Mouse (Mus musculus) midbrain, embryonic 15.5 days (tissue): ENCODE measurements at regions not wholly inside any gene's neighbourhood (a gene's known extent, or its start where the extent isn't known, plus 50 kb on each side); places are given as distances from the start of the nearest gene placed in this dataset.

Source experiments
- ATAC-seq: fragments of 200-750 bp; cut with Nextera tagmentation; replicated peaks from 2 replicates; pipeline ENCODE4 v1.8.0; 2017; ENCODE audit warnings: moderate TSS enrichment
- H3K27ac ChIP-seq: fragments of 300-500 bp; sonication (generic); 2 replicates; pipeline ENCODE4 v1.5.1; 2015; ENCODE audit warnings: mild to moderate bottlenecking, inconsistent platforms
- H3K27me3 ChIP-seq: fragments of 300-500 bp; sonication (generic); replicated peaks from 2 replicates; pipeline ENCODE4 v1.6.1; 2015; ENCODE audit warnings: inconsistent platforms
- H3K36me3 ChIP-seq: fragments of 300-500 bp; sonication (generic); replicated peaks from 2 replicates; pipeline ENCODE4 v1.6.1; 2015; ENCODE audit warnings: inconsistent platforms
- H3K4me1 ChIP-seq: fragments of 300-500 bp; sonication (generic); 2 replicates; pipeline ENCODE4 v1.6.1; 2015; ENCODE audit warnings: inconsistent platforms
- H3K4me2 ChIP-seq: fragments of 300-500 bp; sonication (generic); 2 replicates; pipeline ENCODE4 v1.6.1; 2015; ENCODE audit warnings: inconsistent platforms, mild to moderate bottlenecking, moderate library complexity
- H3K4me3 ChIP-seq: fragments of 300-500 bp; sonication (generic); 2 replicates; pipeline ENCODE4 v1.5.1; 2015; ENCODE audit warnings: mild to moderate bottlenecking, inconsistent platforms
- H3K9ac ChIP-seq: fragments of 300-500 bp; sonication (generic); 2 replicates; pipeline ENCODE4 v1.6.1; 2015; ENCODE audit warnings: mild to moderate bottlenecking, inconsistent platforms
- H3K9me3 ChIP-seq: fragments of 300-500 bp; sonication (generic); 2 replicates; pipeline ENCODE4 v1.6.1; 2016; ENCODE audit warnings: inconsistent platforms
- WGBS: fragments of 180-500 bp; shearing (Covaris S2); methylation state at CpG from one replicate; pipeline ENCODE4 v1.1.7; 2015; ENCODE audit warnings: mixed read lengths; 5-methylcytosine and 5-hydroxymethylcytosine counted together

GRCm38 (mm10) chr15:69923833-69924232 is 3423.1 kb upstream of the Lrrc6 start:
- Histone ChIP-seq H3K9ac (no peak overlapping the region), H3K27me3 (no peaks in the 10 kb centered on the region), H3K36me3 (no peaks in the 10 kb centered on the region), H3K4me2 (no peak overlapping the region), H3K27ac (no peak overlapping the region), H3K4me3 (no peak overlapping the region), H3K4me1 (no peaks in the 10 kb centered on the region), H3K9me3 (no peaks in the 10 kb centered on the region)
- ATAC-seq: 0 out of 2 replicates have a peak, but pooled peaks have one; percentile 52
- 39% methylated on average over 4 of the region's 4 CpGs for WGBS

- ATAC-seq: no peak
- no peaks in the 10 kb centered on the region for H3K9me3 ChIP-seq
- no peaks in the 10 kb centered on the region for H3K36me3 ChIP-seq
- H3K27me3 ChIP-seq: no peaks in the 10 kb centered on the region
- H3K9ac ChIP-seq: no peak overlapping the region
- 35% methylated on average over 2 of the region's 2 CpGs for whole genome bisulfite sequencing
- H3K4me1 ChIP-seq: no peaks in the 10 kb centered on the region
- H3K4me2 ChIP-seq: no peak overlapping the region
- H3K27ac ChIP-seq: no peak overlapping the region
- no peak overlapping the region for H3K4me3 ChIP-seq
Measured at GRCm38 (mm10) chr15:69923280-69923679, 3422.6 kb upstream of the Lrrc6 start.

GRCm38 (mm10) chr15:69922176-69922575 is 3421.5 kb upstream of the Lrrc6 start:
- H3K4me1 ChIP-seq: no peaks in the 10 kb centered on the region
- no peak overlapping the region for H3K9ac ChIP-seq
- no peaks in the 10 kb centered on the region for H3K36me3 ChIP-seq
- H3K4me3 ChIP-seq: no peak overlapping the region
- no peak overlapping the region for H3K4me2 ChIP-seq
- no peaks in the 10 kb centered on the region for H3K9me3 ChIP-seq
- 72% methylated on average over 3 of the region's 3 CpGs for WGBS
- H3K27me3 ChIP-seq: no peaks in the 10 kb centered on the region
- ATAC-seq: no peak
- H3K27ac ChIP-seq: no peak overlapping the region

GRCm38 (mm10) chr15:69885764-69886163 is 3385.1 kb upstream of the Lrrc6 start:
- no peak overlapping the region for H3K27ac ChIP-seq
- no peaks in the 10 kb centered on the region for H3K27me3 ChIP-seq
- no peak overlapping the region for H3K4me3 ChIP-seq
- no peaks in the 10 kb centered on the region for H3K36me3 ChIP-seq
- no peaks in the 10 kb centered on the region for H3K4me1 ChIP-seq
- H3K4me2 ChIP-seq: no peak overlapping the region
- no peaks in the 10 kb centered on the region for H3K9me3 ChIP-seq
- ATAC-seq: no peak
- 70% methylated on average over 4 of the region's 4 CpGs for WGBS
- H3K9ac ChIP-seq: no peak overlapping the region

DNA sequence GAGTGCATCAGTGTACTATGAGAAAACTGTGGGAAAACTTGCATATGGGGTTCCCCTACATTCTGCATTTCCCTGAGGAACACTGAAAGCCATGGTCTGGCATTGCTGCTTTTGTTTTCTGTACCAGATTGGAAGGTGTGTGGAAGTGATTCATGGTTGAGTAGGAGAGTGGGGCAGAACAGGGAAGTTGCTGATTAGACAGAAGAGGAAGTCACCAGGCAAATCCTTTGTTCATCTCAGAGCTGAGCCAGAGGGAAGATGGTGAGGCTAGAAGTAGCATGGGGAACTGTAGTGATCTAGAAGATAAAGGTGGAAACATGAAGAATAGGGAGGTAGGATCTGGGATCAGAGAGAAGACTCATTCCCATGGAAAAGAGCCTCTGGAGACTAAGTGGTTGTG is 3377.8 kb upstream of the Lrrc6 start:
- Histone ChIP-seq H3K9me3 (no peaks in the 10 kb centered on the region), H3K4me1 (no peaks in the 10 kb centered on the region), H3K27ac (no peak overlapping the region), H3K9ac (no peak overlapping the region), H3K36me3 (no peaks in the 10 kb centered on the region), H3K4me2 (no peak overlapping the region), H3K27me3 (no peaks in the 10 kb centered on the region), H3K4me3 (no peak overlapping the region)
- no peak for ATAC-seq

GRCm38 (mm10) chr15:69853521-69853920 is 3352.8 kb upstream of the Lrrc6 start:
- H3K36me3 ChIP-seq: no peaks in the 10 kb centered on the region
- no peaks in the 10 kb centered on the region for H3K4me1 ChIP-seq
- WGBS: 19% methylated on average over 1 of the region's 1 CpGs
- ATAC-seq: no peak
- H3K9ac ChIP-seq: no peak overlapping the region
- no peak overlapping the region for H3K4me2 ChIP-seq
- H3K27me3 ChIP-seq: no peaks in the 10 kb centered on the region
- no peaks in the 10 kb centered on the region for H3K9me3 ChIP-seq
- no peak overlapping the region for H3K27ac ChIP-seq
- H3K4me3 ChIP-seq: no peak overlapping the region

DNA sequence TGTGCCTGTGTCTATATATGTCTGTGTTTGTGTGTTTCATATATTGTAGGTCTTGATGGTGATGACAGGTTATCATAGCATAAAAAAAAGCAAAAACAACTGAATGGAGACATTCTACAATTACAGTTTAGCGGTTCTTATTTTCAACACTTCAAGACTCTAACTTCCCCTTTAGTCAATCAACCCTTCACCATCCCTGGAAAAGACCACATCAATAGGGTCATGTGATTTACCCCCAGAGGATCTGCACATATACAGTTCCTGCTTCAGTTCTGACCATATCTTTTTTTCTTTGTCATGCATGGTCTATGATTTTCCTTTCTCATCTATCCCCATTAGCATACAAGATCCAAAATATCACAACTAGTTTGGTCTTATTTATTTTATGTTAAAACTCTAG is 3348.9 kb upstream of the Lrrc6 start:
- Histone ChIP-seq H3K36me3 (no peaks in the 10 kb centered on the region), H3K4me3 (no peak overlapping the region)
- 93% methylated on average over 1 of the region's 1 CpGs for WGBS

More for the DNA sequence above, 3348.9 kb upstream of the Lrrc6 start:
- Histone ChIP-seq H3K27me3 (no peaks in the 10 kb centered on the region), H3K9ac (no peak overlapping the region), H3K4me1 (no peaks in the 10 kb centered on the region), H3K4me2 (no peak overlapping the region), H3K9me3 (no peaks in the 10 kb centered on the region), H3K27ac (no peak overlapping the region)
- ATAC-seq: no peak
